Mouse (Mus musculus) effector memory CD4-positive, alpha-beta T cell, adult 7 months (primary cell): ENCODE measurements around the gene Mtch1. TPM values are rescaled to one million over a fixed set of nuclear protein-coding genes. Genes with fewer than 3 reads are reported as not detected.

ENCODE experiments used
- polyA plus RNA-seq: library from polyadenylated mRNA; unstranded; fragments of 100-300 nt; shearing (Covaris generic); gene quantifications from one replicate; pipeline ENCODE4 v1.2.1, GENCODE M21; 2017

The Mtch1 gene
- 45.7 TPM for polyA plus RNA-seq

GRCm38 (mm10) chr17:29347645-29348256 is at the start of gene Mtch1:
Mtch1 (minus strand) TSS chr17:29347934.

GRCm38 (mm10) chr17:29360761-29361221 is 13.1 kb upstream of the Mtch1 start, which contains the start of gene Fgd2:
Fgd2 (plus strand) TSS chr17:29360914.

GRCm38 (mm10) chr17:29317380-29317779 is 30.4 kb downstream of the Mtch1 start, which contains the start of gene Pi16:
Pi16 (plus strand) TSS chr17:29317680.

Other genes starting within 250 kb of the Mtch1 start
- gene Rab44, start 233.8 kb downstream of the Mtch1 start, polyA plus RNA-seq = not detected
- gene Cpne5, start 109.8 kb downstream of the Mtch1 start, polyA plus RNA-seq = 0.06 TPM
- gene Ppil1, start 83.7 kb downstream of the Mtch1 start, polyA plus RNA-seq = 45.1 TPM
- gene BC004004, start 79.1 kb downstream of the Mtch1 start, polyA plus RNA-seq = 81.3 TPM
- gene Pi16, start 30.3 kb downstream of the Mtch1 start, polyA plus RNA-seq = 0.49 TPM
- 0.85 TPM for gene Fgd2, start 13.0 kb upstream of the Mtch1 start, polyA plus RNA-seq
- gene Pim1, start 142.8 kb upstream of the Mtch1 start, polyA plus RNA-seq = 320 TPM
- not detected for gene Gm17657, start 201.7 kb upstream of the Mtch1 start, polyA plus RNA-seq
- gene Tbc1d22b, start 201.9 kb upstream of the Mtch1 start, polyA plus RNA-seq = 34.7 TPM
- 4.3 TPM for gene Tmem217, start 204.5 kb upstream of the Mtch1 start, polyA plus RNA-seq